Mouse (Mus musculus) ovary, postnatal 14 days (tissue): ENCODE measurements around the gene Gm48551.

Experiments used
- DNase-seq: peaks from one replicate; pipeline ENCODE4 v3.0.0; 2022; ENCODE audit warnings: low spot score

The Gm48551 gene

DNA sequence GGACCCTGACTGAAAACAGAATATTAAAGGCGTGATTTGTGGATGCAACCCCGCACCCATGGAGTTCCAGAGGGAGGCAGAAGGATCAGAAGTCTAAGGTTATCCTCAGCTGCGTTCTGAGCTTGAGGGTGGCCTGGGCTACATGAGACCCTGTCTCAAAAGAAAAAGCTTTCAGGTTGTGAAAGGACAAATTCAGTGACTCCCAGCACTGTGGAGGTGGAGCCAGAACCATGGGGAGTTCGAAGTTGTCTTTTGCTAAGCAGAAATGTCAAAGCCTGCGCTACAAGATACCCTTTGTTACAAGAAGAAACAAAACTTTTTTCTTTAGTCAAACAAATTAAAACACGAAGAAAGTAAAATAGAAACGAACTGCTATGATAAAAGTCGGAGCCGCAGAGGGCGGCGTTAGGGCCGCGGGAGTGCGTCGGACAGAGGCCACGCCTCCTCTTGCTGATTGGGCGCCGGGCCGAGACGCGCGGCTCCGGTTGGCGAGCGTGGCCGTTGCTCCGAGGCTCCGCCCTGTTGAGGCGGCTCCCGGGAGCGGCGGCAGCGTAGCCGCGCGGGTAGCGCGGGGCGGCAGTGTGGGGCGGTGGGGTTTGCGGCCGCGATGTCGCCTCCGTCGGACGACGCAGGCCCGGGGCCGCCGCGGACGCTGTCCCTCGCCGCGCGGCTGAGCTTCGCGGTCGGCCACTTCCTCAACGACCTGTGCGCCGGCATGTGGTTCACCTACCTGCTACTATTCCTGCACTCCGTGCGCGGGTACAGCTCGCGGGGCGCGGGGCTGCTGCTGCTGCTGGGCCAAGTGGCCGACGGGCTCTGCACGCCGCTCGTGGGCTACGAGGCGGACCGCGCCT, 27.0 kb upstream of the Gm48551 start, which contains the start of gene Mfsd12:
Gene Mfsd12, plus strand, starts transcription at position 501 of the 854 bp plus-strand sequence.
- peak; percentile 88 for DNase-seq

DNA sequence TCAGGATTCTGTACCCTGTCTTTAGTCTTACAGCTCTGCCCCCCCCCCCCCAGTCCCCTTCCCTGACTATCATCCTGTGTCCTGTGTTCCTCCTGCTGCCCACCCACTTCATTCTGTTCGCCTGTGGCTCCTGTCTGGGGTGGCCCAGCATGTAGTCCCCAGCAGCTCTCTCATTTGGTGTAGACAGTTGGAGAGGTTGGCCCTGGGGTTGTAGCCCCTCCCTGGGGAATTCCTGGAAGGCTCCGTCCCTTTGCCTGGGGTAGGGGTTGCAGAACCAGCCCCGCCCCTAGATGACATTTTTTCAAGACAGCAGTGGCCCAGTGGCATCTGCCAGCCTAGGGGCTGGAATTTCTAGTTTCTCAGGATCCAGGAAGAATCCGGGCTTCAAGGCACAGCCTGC, 26.1 kb upstream of the Gm48551 start:
- no peak for DNase-seq

DNA sequence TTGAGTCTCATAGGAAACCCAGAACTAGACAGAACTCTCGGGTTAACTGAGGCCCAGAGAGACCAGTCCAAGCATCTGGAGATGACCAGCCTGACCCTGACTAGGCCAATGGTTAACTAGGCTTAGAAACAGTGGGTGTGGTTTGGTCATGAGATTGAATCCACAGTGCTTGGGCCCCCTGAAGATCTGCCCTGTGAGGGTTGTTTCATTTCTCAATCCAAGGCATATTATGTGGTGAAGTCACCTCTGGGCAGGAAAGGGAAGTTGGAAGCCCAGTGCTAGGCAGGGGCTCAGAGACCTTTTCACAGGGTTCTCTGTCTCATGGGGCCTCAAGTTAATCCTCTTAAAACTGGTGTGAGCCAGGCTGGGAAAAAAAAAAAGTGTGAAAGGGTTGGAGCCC, 25.4 kb upstream of the Gm48551 start:
- no peak for DNase-seq

- DNase-seq = no peak
These were observed 23.5 kb upstream of the Gm48551 start for GRCm38 (mm10) chr10:81360721-81361120.

DNA sequence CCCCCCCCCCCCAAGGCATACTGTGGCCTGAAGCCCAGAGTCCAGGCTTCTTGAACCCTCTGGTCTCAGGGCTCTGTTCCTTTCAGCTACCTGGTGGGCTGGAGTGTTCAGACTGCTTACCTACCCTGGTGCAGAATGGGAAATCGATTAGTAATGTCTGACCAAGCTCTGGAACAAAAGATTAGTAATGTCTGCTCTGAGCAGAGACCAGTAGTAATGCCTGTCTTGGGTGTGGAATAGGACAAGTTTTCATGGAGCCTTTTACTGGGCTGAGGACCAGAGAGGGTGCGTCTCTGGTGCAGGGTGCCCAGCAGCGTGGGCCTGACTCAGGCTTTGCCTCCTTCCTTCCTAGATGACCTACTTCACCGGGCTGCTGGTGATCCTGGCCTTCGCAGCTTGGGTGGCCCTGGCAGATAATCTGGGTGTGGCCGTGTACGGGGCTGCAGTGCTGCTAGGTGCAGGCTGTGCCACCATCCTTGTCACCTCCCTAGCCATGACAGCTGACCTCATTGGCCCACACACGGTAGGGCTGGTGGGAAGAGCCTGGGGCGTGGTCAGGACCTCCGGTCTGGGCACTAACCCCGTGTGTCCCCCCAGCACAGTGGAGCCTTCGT, 21.8 kb upstream of the Gm48551 start:
- no peak for DNase-seq

DNA sequence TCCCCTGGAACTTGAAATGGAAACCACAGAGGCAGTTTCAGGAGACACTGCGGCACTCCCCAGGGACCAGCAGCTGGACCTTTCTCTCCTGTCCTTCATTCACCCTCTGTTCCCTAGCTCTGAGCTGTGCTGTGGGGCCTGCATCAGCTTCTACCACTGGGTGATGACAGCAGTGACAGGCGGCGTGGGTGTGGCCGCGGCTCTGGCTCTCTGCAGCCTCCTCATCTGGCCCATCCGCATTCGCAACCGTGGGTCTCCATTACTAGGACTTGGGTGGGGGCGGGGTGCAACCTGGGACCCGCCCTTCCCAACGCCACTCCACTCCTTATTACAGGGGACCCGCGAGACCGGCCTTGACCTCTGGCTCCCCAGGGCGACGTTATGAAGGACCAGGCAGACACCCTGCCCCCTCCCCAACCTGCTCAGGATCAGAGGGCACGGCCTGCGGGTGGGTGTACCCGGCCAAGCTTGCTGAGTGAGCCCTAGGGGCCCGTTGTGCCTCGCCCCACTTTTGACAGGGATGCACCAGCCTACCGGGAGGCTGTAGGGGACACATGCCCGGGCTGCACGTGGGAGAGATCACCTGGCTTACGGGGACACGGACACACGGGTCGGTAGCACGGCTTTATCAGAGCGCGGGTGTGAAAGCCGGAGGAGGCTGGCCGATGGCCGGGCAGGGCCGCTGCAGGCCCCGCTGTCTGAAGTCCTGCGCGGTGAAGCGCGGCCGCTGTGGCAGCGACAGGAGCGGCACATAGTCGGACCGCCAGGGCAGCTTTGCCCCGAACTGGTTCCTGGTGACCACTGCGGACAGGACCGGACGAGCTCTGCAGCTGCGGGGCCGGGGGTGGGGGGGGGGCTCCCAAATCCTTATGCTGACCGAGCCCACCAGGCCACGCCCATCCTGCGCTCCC, 20.6 kb upstream of the Gm48551 start:
- DNase-seq = no peak

- DNase-seq = no peak
These were observed 19.6 kb upstream of the Gm48551 start for GRCm38 (mm10) chr10:81364666-81365065.

DNA sequence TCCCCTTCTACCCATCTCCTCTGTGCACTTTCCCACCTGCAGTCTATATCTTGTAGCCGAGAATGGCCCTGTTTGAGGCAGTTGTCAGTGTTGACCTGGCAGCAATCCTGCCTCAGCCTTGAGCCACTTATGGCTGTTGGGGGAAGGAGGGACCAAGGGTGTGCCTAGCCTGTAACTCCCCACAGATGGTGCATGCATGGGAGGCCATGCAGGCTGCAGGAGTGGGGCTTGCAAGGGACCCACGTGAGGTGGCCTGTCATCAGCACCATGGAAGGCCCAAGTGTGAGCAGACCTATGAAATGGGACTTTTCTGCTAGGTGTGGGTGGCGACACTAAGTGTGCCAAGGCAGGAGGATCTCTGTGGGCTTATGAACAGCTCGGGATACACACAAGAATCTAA, 19.2 kb upstream of the Gm48551 start:
- DNase-seq = no peak

- no peak for DNase-seq
These were observed 18.4 kb upstream of the Gm48551 start, which contains the start of gene 4930404N11Rik for GRCm38 (mm10) chr10:81365672-81366476. 4930404N11Rik (minus strand) TSS chr10:81365816.

DNA sequence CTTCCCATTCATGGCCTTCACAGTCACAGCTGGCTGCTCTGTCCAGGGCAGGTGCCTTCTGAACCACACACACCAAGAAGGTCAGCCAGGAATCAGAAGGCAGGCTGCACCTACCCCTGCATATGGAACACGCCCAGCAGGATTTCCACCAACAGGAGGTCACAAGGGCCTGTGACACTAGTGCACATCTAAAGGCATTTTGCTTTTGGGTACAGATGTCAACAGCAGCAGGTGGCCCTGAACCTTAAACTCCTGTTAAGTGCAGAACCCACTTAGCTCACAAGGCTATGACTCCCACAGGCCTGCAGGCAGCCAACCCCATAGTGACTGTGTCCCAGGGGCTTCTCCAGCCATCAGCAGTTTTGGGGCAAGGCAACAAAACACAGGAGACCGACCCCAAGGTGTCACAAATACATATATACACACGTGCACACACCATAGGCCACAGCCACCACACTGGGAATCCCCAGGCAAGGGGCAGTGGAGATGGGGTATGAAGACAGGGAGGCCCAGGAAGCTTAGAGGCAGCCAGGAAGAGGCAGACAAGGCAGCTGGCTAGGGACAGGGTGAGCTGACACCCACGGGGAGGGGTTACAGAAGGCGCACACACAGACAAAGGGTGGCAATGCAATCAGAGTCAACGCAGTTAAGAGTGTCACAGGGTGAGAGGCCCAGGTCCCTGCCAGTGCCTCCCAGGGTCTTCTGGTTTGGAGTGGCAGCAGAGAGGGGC, 17.6 kb upstream of the Gm48551 start:
- DNase-seq = no peak

DNA sequence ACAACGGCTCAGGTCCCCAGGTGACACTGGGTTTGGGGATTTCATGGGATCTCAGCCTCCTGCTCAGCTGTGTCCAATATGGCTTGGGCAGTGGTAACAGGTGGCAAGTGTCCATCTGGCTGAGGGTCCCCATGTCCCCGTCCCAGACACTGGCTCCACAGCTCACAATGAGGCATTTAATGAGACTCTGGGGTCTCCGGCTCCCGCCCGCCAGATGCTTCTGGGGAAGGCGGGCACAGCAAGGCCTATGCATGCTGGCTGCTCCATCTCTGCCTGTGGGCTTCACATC, 17.1 kb upstream of the Gm48551 start:
- DNase-seq = no peak

DNA sequence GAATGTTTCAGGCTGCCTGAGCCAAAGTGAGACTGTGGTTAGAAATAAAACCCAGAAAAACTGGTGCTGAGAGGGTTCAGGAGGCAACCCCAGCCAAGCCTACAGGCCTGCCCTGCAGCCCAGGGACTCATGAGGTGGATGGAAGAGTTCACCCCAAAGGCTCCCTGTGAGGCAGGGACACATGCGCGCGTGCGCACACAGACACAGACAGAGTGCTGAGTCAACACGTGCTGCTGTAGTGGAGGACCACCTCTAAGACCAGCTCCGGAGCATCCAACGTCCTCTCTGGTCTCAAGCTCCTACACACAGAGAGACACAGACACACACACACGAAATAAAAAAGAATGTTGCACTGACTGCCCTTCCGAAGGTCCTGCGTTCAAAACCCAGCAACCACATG, 8.9 kb upstream of the Gm48551 start:
- DNase-seq = no peak

DNA sequence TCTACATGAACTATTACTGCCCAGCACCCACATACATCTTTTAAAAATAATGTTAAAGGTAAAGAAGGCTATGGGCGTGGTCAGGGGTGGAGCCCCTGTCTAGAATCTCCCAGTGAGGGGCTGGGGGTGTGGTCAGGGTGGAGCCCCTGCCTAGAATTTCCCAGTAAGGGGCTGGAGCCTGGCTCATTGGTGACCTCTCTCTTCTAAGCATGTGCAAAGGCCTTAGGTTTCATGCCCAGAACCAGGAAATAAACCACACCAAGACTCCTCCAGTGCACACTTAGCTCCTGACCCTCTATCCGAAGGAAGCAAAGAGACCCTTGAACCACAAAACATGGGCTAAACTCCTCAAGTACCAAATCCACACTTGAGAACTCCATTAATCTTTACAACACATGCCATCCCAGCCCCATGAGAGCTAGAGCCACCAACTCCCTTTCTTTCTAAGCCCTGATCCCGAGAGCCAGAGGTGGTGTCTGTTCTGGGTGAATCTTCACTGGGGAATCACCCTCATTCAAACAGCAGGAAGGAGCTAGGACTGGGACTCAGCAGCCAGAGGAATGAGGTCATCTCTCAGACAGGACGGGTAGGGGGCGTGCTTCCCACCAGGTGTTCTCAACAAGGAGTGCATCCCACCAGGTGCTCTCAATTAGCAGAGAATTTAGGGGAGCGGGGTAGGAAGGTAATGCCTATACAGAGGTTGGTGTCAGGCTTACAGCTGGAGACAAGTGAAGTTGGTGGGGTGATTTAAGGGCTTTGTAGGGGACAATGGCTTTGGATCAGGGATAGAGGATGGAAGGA, 7.5 kb upstream of the Gm48551 start:
- DNase-seq = no peak

DNA sequence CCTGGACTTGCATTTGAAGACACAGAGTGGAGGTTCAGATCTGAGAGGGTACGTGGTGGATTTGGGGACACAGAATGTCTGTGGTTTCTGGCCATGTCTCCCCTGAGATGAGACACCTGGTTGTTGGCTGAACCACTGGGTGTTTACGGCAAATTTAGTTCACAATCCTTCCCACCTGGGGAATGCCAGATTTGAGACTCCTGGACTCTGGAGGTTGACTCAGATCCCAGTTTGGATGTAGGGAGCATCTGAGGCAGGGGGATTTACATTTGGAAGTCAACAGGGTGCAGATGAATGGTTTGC, 7.0 kb upstream of the Gm48551 start:
- DNase-seq = no peak

DNA sequence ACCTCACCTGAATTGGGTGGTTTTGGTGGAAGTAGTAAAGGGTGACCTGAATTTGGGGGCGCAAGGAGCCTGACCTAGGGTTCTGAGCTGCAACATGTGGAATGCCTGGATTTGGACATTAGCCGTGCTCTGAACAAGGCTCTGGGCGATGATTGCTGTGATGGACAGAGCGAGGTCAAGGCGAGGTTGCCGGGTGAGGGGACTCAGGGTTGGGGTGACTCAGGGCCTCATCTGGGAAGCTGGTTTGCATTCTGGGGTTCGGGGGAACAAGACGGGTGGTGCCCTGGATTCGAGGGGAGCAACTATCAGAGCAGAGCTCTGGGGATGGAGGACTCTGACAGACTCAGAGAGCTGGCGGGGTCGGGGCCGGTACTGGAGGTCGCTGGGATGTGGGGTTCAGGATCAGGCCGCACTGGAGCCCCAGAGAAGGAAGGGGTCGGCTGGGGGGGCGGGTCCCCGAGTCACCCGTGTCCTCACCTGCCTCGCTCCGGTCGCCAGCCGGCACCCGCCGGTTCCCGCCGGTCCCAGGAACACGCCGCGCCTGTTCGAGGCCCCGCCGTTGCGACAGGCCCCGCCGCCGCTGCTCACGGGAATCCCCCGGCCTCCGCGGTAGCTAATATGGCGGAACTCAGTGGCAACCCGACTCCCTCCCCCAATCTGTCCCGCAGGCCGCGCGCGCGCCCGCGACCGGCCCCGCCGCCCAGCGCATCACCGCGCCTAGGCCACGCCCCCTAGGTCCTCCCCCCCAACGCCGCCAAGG, 6.3 kb upstream of the Gm48551 start, which contains the start of gene Fzr1:
Gene Fzr1, minus strand, starts transcription at position 724 of the 760 bp plus-strand sequence.
- no peak for DNase-seq

DNA sequence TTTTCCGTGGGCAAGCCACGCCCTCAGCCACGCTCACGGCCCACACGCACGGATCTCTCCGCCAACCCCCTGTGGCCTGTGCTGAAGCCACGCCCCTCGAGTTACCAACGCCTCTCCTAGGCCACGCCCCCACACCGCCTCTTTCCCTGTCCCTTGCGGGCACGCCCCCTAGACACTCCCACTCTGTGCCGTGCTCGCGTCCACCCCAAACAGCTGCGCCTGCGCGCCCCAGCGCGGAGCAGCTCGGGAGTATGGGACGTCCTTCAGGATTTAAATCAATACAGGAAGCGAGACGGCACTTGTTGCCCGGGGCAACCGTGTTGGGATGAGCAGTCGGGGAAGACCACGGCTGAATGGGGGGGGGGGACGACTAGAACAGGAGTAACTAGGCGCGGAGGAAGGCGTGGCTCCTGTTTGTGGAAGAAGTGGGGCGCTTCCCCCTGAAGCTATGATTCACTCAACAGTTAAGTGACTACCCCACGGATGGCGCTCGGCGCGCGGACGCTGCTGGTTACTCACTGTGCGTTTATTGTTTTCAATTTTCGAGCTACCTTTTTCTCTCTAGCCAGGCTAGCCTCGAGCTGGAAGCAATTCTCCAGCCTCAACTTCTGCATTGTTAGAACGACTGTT, 5.6 kb upstream of the Gm48551 start:
- peak; percentile 100 for DNase-seq

- DNase-seq = no peak
These were observed 5.1 kb upstream of the Gm48551 start for GRCm38 (mm10) chr10:81379183-81379553.

DNA sequence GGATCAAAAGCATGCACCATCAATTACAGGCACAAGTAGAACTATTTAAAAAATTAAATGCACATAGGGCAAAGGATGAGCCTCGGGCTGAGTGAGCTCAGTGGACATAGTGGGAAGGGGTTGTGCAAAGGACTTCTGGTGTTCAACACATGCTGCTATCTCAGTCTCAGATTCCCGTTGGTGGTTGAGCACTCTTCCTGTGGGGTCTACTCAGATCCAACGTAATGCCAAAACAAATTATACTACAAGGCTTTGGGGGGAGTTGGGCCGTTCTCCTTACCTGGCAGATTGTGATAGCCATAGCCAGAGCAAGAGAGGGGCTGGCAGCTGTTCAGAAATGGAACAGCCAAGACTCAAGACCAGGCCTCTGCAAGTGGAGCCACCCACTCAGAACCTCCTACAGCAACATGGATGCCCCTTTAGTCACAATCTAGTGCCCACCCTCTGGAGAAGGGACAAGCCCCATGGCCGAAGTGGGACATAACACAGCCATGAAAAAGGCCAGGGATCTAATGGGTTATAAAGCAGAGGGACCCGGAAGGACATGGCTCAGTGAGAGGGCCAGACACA, 4.4 kb upstream of the Gm48551 start:
- DNase-seq = no peak

DNA sequence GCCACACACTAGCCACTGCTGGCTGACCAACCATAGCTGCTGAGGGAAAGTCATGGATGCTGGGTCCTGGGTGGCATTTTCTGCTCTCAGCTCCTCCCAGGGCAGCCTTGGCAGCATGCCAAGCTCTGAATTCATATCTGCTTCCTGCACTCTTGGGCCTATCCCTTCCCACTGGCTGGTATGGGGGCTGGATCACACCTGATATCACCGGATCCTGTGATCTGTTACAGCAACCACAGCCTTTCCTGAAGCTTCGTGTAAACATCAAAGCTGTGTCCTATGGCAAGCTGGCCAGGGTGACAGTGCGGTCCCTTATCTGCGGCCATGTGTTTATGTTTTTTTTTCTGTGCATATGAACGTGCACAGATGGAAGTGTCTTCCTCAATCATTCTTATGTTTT, 2.2 kb upstream of the Gm48551 start:
- no peak for DNase-seq
